Mouse (Mus musculus) gastrocnemius, adult 8-10 months (tissue): Measurements from ENCODE around the gene Gm45213. TPM values are rescaled to one million over a fixed set of nuclear protein-coding genes. Genes with fewer than 3 reads are reported as not detected.

Source experiments
- DNase-seq, 2 experiments: peaks; one replicate each; pipeline ENCODE4 v3.0.0; 2022; ENCODE audit warnings: low spot score in 2 of 2
- total RNA-seq, 4 experiments: library from RNA; stranded (reverse); gene quantifications; 2 replicates each; pipeline ENCODE4 v1.2.4; 2022

Gene Gm45213
- total RNA-seq, 4 experiments from 2014 or later = not detected

DNA sequence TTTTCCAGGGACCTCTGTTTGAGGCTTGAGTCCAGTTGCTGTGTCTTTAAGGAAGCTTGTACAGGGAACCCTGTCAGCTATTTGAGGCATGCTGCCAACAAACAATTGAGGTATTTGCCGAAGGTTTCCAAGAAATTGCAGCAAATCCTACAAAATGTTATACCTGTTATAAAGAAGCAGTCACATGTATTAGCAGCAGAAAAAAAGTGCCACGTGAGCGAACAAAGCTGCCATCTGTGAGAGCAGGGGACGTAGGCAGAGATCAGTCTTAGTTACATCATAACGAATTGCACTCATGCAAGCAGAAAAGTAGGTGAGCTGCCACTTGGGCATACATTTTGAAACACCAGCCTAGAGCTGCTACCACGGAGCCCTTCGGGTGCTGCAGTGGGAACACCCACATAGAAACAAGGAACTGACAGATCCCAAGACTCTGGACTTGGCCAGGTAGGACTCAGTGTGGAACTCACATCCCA lies 63.2 kb downstream of the Gm45213 start:
- DNase-seq = no peak

DNA sequence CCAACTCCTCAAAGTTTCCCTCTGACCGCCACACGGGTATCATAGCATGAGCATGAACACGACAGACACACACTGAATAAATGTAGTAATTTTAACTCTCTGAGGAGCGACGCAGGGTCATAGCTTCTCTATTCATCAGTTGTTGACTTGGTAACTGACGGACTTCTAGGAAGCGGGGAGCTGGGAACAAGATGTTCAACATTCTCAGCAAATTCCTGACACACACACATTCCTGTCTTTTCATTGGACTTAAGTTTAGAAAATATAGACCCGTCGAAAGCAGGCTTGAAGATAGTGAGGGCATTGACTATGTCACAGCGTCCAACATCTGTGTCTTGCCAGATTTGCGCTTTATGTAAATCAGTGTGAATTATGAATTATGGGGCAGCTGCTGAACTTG lies 63.8 kb downstream of the Gm45213 start:
- DNase-seq = no peak

DNA sequence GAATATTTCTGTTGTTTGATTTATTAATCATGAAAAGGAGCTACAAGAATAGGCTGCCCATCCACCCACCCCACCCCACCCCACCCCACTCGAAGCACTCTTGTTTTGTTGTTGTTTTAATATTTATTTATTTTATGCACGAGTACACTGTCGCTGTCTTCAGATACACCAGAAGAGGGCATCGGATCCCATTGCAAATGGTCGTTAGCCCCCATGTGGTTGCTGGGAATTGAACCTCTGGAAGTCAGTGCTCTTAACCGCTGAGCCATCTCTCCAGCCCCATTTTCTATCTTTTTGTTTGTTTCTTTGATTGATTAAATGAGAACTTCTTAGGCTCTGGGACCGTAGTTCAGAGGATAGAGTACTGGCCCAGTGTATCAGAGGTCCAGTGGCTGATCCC lies 64.5 kb downstream of the Gm45213 start:
- no peak for DNase-seq

DNA sequence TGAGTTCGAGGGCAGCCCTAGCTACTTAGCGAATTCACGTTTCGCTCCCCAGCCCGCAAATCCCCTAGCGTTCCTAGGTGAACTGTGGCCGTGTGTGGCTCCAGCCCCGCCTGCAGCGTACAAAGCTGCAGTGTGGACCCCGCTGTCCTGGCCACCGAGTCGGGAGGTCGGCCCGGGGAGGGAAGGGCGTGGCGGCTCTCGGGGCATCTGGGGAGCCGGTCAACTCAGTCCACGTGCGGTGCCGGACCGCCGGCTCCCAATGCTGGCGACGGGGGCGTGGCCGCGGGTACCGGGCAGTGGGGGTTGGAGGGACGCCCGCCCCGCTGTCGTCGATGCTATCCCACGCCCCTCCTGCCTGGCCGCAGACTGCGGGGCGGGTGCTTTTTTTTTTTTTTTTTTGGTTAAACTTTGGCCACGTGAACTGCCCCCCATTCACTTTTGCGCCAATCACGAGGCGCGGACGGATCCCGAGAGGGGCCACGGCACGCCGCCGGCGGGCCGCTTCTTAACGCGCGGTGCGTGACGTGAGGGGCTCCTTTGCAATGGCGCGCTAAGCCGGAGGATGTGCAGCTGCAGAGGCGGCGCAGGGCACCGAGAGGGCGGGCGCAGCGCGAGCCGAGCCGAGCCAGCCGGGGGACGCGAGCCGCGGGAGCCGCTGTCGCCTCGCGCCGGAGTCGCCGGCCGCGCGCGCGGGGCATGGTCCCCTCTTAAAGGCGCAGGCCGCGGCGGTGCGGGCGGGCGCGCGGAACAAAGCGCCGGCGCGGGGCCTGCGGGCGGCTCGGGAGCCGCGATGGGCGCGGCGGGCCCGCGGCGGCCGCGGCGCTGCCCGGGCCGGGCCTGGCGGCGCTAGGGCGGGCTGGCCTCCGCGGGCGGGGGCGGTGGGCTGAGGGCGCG lies 65.8 kb downstream of the Gm45213 start, which contains the start of gene Chsy1:
TSS of gene Chsy1 (plus strand) at position 555 of the 894 bp plus-strand sequence.
- DNase-seq = peak; percentile 66 to 72

DNA sequence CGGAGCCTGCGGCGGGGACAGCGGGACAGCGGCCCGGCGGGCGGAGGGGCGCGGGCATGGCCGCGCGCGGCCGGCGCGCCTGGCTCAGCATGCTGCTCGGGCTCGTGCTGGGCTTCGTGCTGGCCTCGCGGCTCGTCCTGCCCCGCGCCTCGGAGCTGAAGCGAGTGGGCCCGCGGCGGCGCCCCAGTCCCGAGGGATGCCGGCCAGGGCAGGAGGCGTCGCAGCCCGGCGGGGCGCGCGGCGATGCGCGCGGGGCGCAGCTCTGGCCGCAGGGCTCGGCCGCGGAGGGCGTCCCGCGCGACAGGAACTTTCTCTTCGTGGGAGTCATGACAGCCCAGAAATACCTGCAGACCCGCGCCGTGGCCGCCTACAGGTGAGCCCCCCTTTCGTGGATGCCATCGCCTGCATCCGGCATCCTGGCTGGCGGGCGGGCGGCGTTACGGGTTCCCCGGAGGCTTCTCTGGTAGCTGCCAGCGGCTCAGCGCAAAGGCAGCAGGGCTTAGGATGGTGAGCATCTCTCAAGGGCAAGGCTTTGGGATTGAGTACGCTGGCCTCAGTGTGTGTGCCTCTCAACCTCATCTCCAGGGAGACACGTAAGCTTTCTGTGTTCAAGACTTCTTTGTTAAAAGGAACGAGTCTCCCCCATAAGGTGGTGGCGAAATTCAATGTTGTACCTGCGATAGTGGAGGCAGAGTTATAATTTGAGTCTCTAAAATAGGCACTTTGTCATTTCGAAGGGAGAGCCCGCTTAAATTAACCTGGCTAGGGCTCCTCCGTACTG lies 66.6 kb downstream of the Gm45213 start:
- DNase-seq = peak; percentile 15 to 23

DNA sequence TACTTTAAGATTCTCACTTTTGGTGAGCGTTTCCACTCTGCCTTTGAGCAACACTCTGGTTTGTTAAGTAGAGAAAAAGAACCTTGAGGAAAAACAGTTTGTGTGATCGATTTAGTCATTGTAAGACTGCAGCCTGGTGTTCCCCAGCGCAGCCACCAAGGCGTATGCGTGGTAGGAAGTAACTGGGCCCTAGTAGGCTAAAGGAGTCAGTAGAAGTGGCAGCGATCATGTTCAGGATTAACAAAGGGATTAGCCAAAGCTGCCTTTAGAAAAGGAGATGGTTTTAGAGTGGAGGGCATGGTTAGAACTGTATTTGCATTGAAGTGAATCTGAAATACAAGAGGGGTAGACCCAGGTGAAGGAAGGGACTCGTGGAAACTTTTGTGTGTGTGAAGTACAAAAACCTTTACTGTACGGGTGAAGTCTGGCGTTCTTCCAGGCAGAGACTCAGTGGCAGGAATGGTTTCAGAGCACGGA lies 67.3 kb downstream of the Gm45213 start:
- no peak for DNase-seq

DNA sequence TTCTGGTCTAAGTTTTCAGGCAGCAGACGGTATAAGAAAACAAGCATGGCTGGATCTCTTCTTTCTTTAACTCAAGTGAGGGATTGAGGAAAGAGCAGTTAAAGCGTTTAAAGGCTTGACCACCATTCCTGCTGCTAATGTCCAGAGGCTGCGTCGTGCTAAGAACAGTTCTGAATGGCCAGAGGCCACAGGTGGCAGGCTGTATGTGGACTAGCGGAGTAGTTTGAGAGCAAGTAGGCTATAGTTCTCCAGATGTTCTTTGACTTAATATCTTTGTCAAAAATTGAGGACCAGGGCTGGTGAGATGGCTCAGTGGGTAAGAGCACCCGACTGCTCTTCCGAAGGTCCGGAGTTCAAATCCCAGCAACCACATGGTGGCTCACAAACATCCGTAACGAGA lies 67.8 kb downstream of the Gm45213 start:
- no peak for DNase-seq

Other genes starting within 250 kb of the Gm45213 start
- gene Pcsk6, start 181.9 kb upstream of the Gm45213 start, total RNA-seq = 10 to 100 TPM in 3 of 4 experiments, 1 to 10 TPM in 1; 9.6 to 14.2 (median 11.9) TPM
- gene Snrpa1, start 15.4 kb downstream of the Gm45213 start, total RNA-seq = 10 to 100 TPM; 17.3 to 21.2 (median 18.0) TPM
- gene Selenos, start 36.0 kb downstream of the Gm45213 start, total RNA-seq = 10 to 100 TPM; 27.1 to 38.7 (median 30.3) TPM
- 1 to 10 TPM; 2.1 to 3.6 (median 2.7) TPM for gene Chsy1, start 65.9 kb downstream of the Gm45213 start, total RNA-seq